Mouse (Mus musculus) intestine, embryonic 15.5 days (tissue): ENCODE data around the gene Slpi. TPM values are rescaled to one million over a fixed set of nuclear protein-coding genes. Genes with fewer than 3 reads are reported as not detected.

Experiments
- ATAC-seq: fragments of 200-750 bp; cut with Nextera tagmentation; 2 replicates; pipeline ENCODE4 v1.8.0; 2017; ENCODE audit warnings: moderate TSS enrichment, moderate library complexity
- H3K27ac ChIP-seq: fragments of 300-500 bp; sonication (generic); 2 replicates; pipeline ENCODE4 v1.5.1; 2015; ENCODE audit warnings: mild to moderate bottlenecking, inconsistent platforms
- H3K27me3 ChIP-seq: fragments of 300-500 bp; sonication (generic); replicated peaks from 2 replicates; pipeline ENCODE4 v1.6.1; 2015; ENCODE audit warnings: inconsistent platforms
- H3K36me3 ChIP-seq: fragments of 300-500 bp; sonication (generic); 2 replicates; pipeline ENCODE4 v1.6.1; 2015; ENCODE audit warnings: inconsistent platforms
- H3K4me1 ChIP-seq: fragments of 300-500 bp; sonication (generic); replicated peaks from 2 replicates; pipeline ENCODE4 v1.6.1; 2015; ENCODE audit warnings: inconsistent platforms
- H3K4me2 ChIP-seq: fragments of 300-500 bp; sonication (generic); replicated peaks from 2 replicates; pipeline ENCODE4 v1.6.1; 2015; ENCODE audit warnings: mild to moderate bottlenecking, inconsistent platforms
- H3K4me3 ChIP-seq: fragments of 300-500 bp; sonication (generic); replicated peaks from 2 replicates; pipeline ENCODE4 v1.5.1; 2015; ENCODE audit warnings: inconsistent platforms
- H3K9ac ChIP-seq: fragments of 300-500 bp; sonication (generic); 2 replicates; pipeline ENCODE4 v1.6.1; 2015; ENCODE audit warnings: inconsistent platforms
- H3K9me3 ChIP-seq: fragments of 300-500 bp; sonication (generic); 2 replicates; pipeline ENCODE4 v1.6.1; 2016; ENCODE audit warnings: inconsistent platforms
- WGBS: fragments of 180-500 bp; shearing (Covaris S2); methylation state at CpG from one replicate; pipeline ENCODE4 v1.1.7; 2015; 5-methylcytosine and 5-hydroxymethylcytosine counted together
- polyA plus RNA-seq: library from polyadenylated mRNA; unstranded; fragments of >200 nt; fragmentation: Nextera tagmentation; extraction: Ambion mirVana; gene quantifications from 2 replicates; pipeline ENCODE4 v1.2.1, GENCODE M21; 2015

The Slpi gene
- polyA plus RNA-seq, 1 experiment from 2014 or later = 2.1 TPM

DNA sequence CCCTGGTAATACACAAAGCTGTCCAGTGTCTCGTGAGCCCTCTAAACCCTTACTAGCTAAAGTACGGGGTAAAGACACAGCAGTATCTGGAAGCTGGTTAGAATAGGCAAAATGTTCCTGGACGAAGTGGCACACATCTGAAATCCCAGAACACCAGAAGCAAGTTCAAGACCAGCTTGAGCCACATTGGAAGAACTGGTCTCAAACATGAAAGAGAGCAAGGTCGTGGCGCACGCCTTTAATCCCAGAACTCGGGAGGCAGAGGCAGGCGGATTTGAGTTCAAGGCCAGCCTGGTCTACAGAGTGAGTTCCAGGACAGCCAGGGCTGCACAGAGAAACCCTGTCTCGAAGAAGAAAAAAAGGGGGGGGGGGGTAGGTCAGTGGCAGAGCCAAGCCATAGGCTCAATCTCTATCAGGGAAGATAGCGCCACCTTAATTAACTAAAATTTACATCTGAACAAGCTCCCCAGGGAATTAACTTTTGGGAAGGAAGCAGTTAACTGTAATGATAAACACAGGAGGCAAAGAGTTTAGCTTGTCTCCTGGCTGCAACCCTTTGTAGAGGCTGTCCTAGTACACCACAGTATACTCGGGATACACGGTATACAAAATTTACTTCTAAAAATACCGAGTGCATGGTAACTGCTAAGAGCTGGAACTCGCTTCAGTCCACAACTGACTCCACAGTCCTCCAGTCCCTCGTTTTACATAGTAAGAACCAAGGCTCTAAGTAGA, 41.2 kb upstream of the Slpi start:
- peaks cover 49% of the 10 kb centered on the region for H3K4me1 ChIP-seq
- H3K4me3 ChIP-seq = no peak overlapping the region
- H3K4me2 ChIP-seq = peak overlapping the region; percentile 20; the same call in 1 of the 2 replicates
- H3K9me3 ChIP-seq = no peaks in the 10 kb centered on the region
- H3K27ac ChIP-seq = peak overlapping the region; percentile 72
- ATAC-seq = no peak
- H3K27me3 ChIP-seq = no peaks in the 10 kb centered on the region
- WGBS = 58% methylated on average over 15 of the region's 15 CpGs
- H3K36me3 ChIP-seq = peaks cover 15% of the 10 kb centered on the region
- no peak overlapping the region for H3K9ac ChIP-seq

DNA sequence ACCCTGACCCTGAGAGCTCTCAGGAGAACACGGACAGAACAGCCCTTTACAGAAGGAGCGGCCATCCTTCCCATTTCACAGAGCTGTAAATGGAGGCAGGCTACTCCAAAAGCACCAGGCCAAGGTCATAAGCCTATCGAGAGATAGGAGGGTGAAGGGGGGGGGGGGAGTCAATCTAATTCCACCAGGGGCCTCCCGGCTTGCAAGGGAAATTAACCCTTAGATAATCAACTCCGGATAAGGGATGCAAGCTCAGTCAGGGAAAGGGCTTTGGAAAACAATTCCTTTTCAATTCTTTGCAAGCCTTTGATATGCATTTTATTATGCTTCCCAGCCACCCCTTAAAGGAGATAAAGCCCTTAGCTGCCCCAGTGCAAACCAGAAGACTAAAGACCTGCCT, 39.6 kb upstream of the Slpi start:
- WGBS = 32% methylated on average over 5 of the region's 5 CpGs
- Histone ChIP-seq H3K4me1 (peaks cover 36% of the 10 kb centered on the region), H3K9ac (no peak overlapping the region), H3K27ac (peak overlapping the region; percentile 32; the same call in 1 of the 2 replicates), H3K4me2 (no peak overlapping the region), H3K4me3 (no peak overlapping the region), H3K9me3 (no peaks in the 10 kb centered on the region), H3K27me3 (no peaks in the 10 kb centered on the region), H3K36me3 (peaks cover 22% of the 10 kb centered on the region)
- no peak for ATAC-seq

DNA sequence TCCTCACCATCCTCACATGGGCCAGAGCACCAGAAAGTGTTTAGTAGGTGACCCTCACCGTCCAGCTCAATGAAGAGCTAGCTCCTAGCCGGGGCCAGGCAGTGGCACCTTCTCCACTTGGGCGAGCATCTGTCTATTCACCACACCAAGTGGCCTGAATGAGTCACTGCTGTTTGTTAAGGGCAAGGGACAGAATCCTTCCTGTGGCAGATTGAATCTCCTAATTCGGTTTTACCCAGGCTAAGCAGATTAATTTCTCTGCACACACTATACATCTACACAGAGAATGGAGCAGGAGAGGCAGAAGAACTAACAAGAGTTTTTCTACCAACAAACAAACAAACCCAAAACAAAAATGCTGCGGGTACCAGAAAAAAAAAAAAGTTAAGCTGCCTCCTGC, 38.1 kb upstream of the Slpi start:
- 84% methylated on average over 5 of the region's 5 CpGs for WGBS
- peaks cover 26% of the 10 kb centered on the region for H3K4me1 ChIP-seq
- H3K4me2 ChIP-seq = no peak overlapping the region
- H3K9me3 ChIP-seq = no peaks in the 10 kb centered on the region
- no peak overlapping the region for H3K27ac ChIP-seq
- H3K27me3 ChIP-seq = no peaks in the 10 kb centered on the region
- no peak for ATAC-seq
- H3K36me3 ChIP-seq = peaks cover 22% of the 10 kb centered on the region
- no peak overlapping the region for H3K9ac ChIP-seq
- no peak overlapping the region for H3K4me3 ChIP-seq

DNA sequence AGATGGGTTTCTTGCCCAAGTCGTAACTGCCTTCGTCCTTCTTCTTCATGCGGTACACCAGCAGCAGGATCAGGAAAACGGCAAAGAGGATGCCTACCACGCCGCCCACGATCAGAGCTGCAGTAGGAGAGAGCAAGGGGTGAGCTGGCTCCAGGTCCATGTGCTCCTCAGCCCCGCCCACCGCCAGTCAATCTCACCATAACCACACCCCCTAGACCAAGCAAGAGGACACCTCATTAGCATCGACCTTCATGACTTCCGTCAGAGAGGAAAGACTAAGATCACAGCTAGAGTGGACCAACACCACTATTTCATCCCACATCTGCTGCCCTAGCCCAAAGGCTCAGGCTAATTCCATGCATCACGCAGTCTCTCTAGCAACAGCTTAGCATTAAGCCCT, 37.2 kb upstream of the Slpi start:
- Histone ChIP-seq H3K9me3 (no peaks in the 10 kb centered on the region), H3K4me3 (no peak overlapping the region), H3K27ac (no peak overlapping the region), H3K4me1 (peaks cover 18% of the 10 kb centered on the region), H3K36me3 (peaks cover 22% of the 10 kb centered on the region), H3K4me2 (no peak overlapping the region), H3K9ac (no peak overlapping the region), H3K27me3 (no peaks in the 10 kb centered on the region)
- ATAC-seq = peak; percentile 37; the same call in 1 of the 2 replicates
- 28% methylated on average over 12 of the region's 12 CpGs for WGBS

DNA sequence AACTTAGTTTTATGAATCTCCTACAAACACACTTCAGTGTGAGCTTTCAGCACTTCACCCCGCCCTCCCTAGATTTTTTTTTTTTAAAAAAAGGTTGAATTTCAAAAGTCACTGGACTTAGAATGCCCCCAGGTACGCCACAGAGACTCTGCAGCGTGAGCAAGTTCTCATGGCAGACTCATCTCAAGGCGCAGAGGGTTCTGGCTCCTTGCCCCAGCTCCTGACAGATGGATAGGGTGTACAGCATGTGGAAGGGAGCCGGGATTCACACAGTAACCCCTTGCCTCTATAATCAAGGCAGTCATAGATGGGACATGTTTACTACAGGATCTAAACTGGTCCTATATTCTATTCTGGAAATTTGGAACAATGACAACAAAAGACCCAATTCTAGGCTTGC, 36.5 kb upstream of the Slpi start:
- no peak overlapping the region for H3K4me2 ChIP-seq
- H3K27me3 ChIP-seq = no peaks in the 10 kb centered on the region
- H3K36me3 ChIP-seq = peaks cover 22% of the 10 kb centered on the region
- no peak overlapping the region for H3K27ac ChIP-seq
- no peak overlapping the region for H3K4me3 ChIP-seq
- H3K9ac ChIP-seq = no peak overlapping the region
- no peak for ATAC-seq
- H3K4me1 ChIP-seq = peaks cover 11% of the 10 kb centered on the region
- 86% methylated on average over 5 of the region's 5 CpGs for WGBS
- no peaks in the 10 kb centered on the region for H3K9me3 ChIP-seq

DNA sequence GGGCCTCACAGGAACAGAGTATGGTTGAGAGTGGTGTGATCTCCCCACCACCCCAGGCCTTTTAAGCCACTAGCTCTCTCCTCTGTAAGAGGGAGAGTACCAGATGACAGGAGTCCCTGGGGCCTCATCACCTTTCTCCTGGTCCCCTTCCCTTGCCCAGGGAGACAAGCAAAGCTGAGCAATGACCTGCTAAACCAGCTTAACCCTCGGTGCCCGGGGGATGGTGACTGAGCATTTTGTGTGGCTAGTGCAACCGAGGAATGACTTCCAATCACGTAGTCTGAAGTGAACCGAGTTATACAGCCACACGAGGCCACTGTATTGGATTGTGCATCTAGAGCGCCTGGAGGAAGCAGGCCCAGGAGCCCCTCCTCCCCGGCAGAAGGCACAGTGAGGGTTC, 35.5 kb upstream of the Slpi start:
- H3K4me1 ChIP-seq = peaks cover 7% of the 10 kb centered on the region; the same call in 1 of the 2 replicates
- H3K36me3 ChIP-seq = peaks cover 22% of the 10 kb centered on the region
- H3K27ac ChIP-seq = no peak overlapping the region
- 92% methylated on average over 8 of the region's 8 CpGs for WGBS
- H3K4me3 ChIP-seq = no peak overlapping the region
- no peak for ATAC-seq
- no peaks in the 10 kb centered on the region for H3K27me3 ChIP-seq
- H3K9me3 ChIP-seq = no peaks in the 10 kb centered on the region
- no peak overlapping the region for H3K9ac ChIP-seq
- H3K4me2 ChIP-seq = no peak overlapping the region

DNA sequence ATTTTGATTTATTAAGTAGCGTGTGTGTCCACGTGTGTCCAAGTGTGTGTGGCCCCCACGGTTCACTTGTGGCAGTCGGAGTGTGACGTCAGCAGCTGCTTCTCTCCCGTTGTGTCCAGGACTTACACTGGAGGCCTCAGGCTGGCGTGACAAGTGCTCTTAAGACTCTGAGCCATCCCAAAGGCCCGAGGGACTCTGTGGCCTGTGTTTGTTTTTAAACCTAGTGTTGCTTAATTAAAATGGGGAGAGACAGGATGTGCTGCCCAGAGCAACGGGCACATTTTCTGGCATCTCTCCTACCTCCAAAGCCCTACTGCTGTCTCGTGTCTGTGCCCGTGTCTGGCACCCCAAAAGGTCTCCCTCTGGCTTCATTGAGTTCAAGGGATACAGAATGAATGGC, 34.6 kb upstream of the Slpi start:
- 0 out of 2 replicates have a peak, but pooled peaks cover 5% of the 10 kb centered on the region for H3K4me1 ChIP-seq
- H3K4me2 ChIP-seq = no peak overlapping the region
- no peak overlapping the region for H3K4me3 ChIP-seq
- peaks cover 22% of the 10 kb centered on the region for H3K36me3 ChIP-seq
- no peaks in the 10 kb centered on the region for H3K27me3 ChIP-seq
- H3K27ac ChIP-seq = 0 out of 2 replicates have a peak overlapping the region, but pooled peaks have one; percentile 15
- no peak for ATAC-seq
- H3K9ac ChIP-seq = no peak overlapping the region
- H3K9me3 ChIP-seq = no peaks in the 10 kb centered on the region
- 88% methylated on average over 11 of the region's 11 CpGs for WGBS

DNA sequence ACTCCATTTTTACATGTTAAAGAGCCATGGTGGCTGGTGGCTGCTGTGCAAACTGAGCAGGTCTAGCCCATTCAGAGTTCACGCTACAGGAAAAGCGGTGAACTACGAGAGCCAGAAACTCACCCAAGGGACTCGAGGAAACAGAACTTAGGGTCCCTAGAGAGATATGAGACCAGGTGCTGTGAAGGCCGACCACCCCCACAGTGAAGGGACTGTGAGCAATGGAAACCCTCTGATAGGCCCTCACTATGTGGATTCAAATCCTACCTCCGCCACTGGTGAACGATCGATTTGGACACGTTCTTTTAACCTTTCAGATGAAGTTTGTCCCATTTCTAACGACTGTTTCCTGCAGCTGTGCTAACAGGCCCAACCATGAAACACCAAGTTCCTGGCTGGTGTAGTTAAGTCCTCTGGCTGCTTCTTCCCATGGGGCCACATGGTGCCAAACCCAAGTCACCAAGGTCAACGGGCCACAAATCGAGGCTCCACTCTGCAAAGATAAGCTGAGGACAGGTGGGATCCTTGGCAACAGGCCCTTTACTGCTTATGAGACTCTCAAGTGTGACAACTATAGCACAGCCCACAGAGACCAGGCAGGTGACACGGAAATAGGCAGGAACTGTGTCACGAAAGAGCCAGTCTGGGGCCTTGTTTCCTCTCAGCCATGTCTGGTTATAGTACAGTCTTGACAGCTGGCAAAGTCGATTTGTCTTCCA, 33.9 kb upstream of the Slpi start:
- WGBS = 77% methylated on average over 15 of the region's 15 CpGs
- ATAC-seq = peak; percentile 62
- no peak overlapping the region for H3K4me2 ChIP-seq
- 0 out of 2 replicates have a peak, but pooled peaks cover 6% of the 10 kb centered on the region for H3K4me1 ChIP-seq
- peaks cover 17% of the 10 kb centered on the region for H3K36me3 ChIP-seq
- H3K4me3 ChIP-seq = no peak overlapping the region
- H3K9me3 ChIP-seq = no peaks in the 10 kb centered on the region
- 0 out of 2 replicates have a peak overlapping the region, but pooled peaks have one; percentile 15 for H3K27ac ChIP-seq
- H3K27me3 ChIP-seq = no peaks in the 10 kb centered on the region
- no peak overlapping the region for H3K9ac ChIP-seq

DNA sequence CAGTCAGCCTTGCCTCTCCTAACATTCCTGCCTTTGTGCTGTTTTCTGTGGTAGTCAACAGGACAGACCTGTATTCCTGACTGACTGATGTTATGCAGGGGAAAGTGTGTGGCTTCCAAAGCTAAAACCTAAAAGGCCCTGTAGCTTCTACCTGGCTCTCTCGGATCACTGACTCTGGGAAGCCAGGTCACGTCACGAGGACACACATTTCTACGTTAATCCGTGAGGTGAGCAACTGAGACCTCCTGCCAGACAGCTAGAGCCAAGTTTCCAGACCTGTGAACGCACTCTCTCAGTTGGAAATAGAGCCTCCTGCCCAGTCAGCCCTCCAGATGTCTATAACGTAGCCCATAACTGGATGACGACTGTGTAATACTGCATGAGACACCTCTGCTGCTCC, 33.1 kb upstream of the Slpi start:
- H3K4me1 ChIP-seq = 0 out of 2 replicates have a peak, but pooled peaks cover 6% of the 10 kb centered on the region
- no peaks in the 10 kb centered on the region for H3K9me3 ChIP-seq
- H3K4me2 ChIP-seq = no peak overlapping the region
- H3K36me3 ChIP-seq = peaks cover 17% of the 10 kb centered on the region
- no peak for ATAC-seq
- WGBS = 88% methylated on average over 8 of the region's 8 CpGs
- no peaks in the 10 kb centered on the region for H3K27me3 ChIP-seq
- H3K4me3 ChIP-seq = no peak overlapping the region
- H3K9ac ChIP-seq = no peak overlapping the region
- H3K27ac ChIP-seq = no peak overlapping the region

DNA sequence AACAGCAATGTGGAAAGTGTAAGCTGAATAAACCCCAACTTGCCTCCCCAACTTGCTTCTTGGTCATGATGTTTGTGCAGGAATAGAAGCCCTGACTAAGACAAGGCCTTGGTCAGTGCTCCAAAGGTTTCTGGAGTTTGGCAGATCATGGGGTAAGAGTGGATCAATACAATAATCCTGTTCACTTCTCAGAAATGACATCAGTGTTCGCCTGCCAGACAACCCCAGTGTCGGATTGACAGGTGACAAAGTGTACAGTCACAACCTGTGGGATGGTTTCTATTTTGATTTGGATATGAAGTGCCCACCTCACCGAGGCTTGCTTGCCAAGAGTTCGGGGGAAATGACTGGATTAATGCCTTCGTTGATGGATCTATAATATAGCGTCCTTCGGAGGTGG, 32.4 kb upstream of the Slpi start:
- 0 out of 2 replicates have a peak, but pooled peaks cover 6% of the 10 kb centered on the region for H3K4me1 ChIP-seq
- H3K4me3 ChIP-seq = no peak overlapping the region
- H3K36me3 ChIP-seq = peaks cover 14% of the 10 kb centered on the region
- ATAC-seq = no peak
- no peak overlapping the region for H3K27ac ChIP-seq
- no peaks in the 10 kb centered on the region for H3K27me3 ChIP-seq
- no peak overlapping the region for H3K9ac ChIP-seq
- WGBS = 89% methylated on average over 7 of the region's 7 CpGs
- no peak overlapping the region for H3K4me2 ChIP-seq
- no peaks in the 10 kb centered on the region for H3K9me3 ChIP-seq

DNA sequence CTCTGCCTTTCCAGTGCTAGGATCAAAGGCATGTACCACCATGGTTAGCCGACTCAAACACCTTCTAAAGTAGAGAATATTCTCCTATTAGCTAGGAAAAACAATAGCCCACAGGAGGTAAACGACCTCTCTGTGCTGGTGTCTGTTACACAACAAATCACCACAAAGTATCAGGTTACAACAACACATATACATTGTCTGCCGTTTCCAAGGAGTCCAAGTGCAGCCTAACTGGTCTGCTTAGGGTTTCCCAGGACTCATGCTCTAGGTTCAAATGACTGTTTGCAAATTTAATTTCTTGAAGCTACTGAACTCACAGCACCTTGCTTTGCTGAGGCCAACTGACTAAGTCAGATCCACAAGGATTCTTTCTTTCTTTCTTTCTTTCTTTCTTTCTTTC, 30.6 kb upstream of the Slpi start:
- H3K4me3 ChIP-seq = no peak overlapping the region
- H3K9ac ChIP-seq = no peak overlapping the region
- no peaks in the 10 kb centered on the region for H3K9me3 ChIP-seq
- 9% methylated on average over 3 of the region's 3 CpGs for WGBS
- no peak overlapping the region for H3K4me2 ChIP-seq
- no peaks in the 10 kb centered on the region for H3K27me3 ChIP-seq
- peaks cover 7% of the 10 kb centered on the region for H3K36me3 ChIP-seq
- ATAC-seq = no peak
- no peak overlapping the region for H3K27ac ChIP-seq
- peaks cover 7% of the 10 kb centered on the region for H3K4me1 ChIP-seq

DNA sequence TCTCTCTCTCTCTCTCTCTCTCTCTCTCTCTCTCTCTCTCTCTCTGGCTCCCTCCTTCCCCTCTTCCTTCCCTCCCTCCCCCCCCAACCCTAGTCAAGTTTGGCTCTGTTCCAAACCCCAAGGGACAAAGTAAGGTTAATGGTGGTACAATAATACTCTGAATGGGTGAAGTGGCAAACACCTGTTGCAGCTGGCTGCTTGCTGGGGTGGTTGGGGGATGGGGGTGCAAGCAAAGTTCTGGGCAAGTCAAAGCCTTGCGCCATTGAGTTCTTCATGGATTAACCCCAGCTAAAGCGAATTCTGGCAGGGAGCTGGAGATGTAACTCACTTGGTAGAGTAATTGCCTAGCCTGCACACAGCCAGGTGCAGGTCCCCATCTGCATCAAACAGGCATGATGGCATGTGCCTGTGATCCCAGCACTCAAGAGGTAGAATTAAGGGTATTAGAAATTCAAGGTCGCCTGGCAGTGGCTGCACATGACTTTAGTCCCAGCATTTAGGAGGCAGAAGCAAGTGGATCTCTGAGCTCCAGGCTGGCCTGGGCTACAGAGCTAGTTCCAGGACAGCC, 29.5 kb upstream of the Slpi start:
- Histone ChIP-seq H3K27ac (no peak overlapping the region), H3K4me3 (no peak overlapping the region), H3K9me3 (no peaks in the 10 kb centered on the region), H3K4me2 (no peak overlapping the region), H3K9ac (no peak overlapping the region), H3K4me1 (peaks cover 12% of the 10 kb centered on the region), H3K27me3 (no peaks in the 10 kb centered on the region), H3K36me3 (no peaks in the 10 kb centered on the region)
- no peak for ATAC-seq
- WGBS = 48% methylated on average over 3 of the region's 3 CpGs
